Mouse (Mus musculus): Measurements from ENCODE around the gene Eya2.

Gene Eya2

GRCm38 (mm10) chr2:165818985-165819948 is 224.4 kb downstream of the Eya2 start:
- DNase-seq (ENCODE audit: low spot score in 2 of 2): peak; percentile 44 to 54

GRCm38 (mm10) chr2:165820073-165820472 is 225.2 kb downstream of the Eya2 start:
- no peak for DNase-seq (ENCODE audit: low spot score in 2 of 2)

GRCm38 (mm10) chr2:165820504-165821095 is 225.8 kb downstream of the Eya2 start:
- no peak for DNase-seq (ENCODE audit: low spot score in 2 of 2)
